Mouse (Mus musculus): ENCODE data around the gene Jdp2. TPM values are rescaled to one million over a fixed set of nuclear protein-coding genes. Genes with fewer than 3 reads are reported as not detected.

Jdp2 gene
- 16.2 and 24.5 TPM in 2 replicates for polyA plus RNA-seq (2012; rRNA removed)

GRCm38 (mm10) chr12:85598611-85599477, at the start of gene Jdp2:
TSS of gene Jdp2 (plus strand) at chr12:85599027.

GRCm38 (mm10) chr12:85686466-85687216, 87.8 kb downstream of the Jdp2 start, which contains the start of gene Batf:
TSS of gene Batf (plus strand) at chr12:85686669.

Other genes with a start within 250 kb of the Jdp2 start
- 297 and 359 TPM in 2 replicates for gene Tmed10, start 224.2 kb upstream of the Jdp2 start, polyA plus RNA-seq (2012; rRNA removed)
- 25.5 and 27.3 TPM in 2 replicates for gene Fos, start 125.1 kb upstream of the Jdp2 start, polyA plus RNA-seq (2012; rRNA removed)
- 3.4 and 4.0 TPM in 2 replicates for gene Batf, start 87.6 kb downstream of the Jdp2 start, polyA plus RNA-seq (2012; rRNA removed)
- 7.9 and 9.6 TPM in 2 replicates for gene Flvcr2, start 147.5 kb downstream of the Jdp2 start, polyA plus RNA-seq (2012; rRNA removed)
- 29.5 and 45.1 TPM in 2 replicates for gene Erg28, start 225.5 kb downstream of the Jdp2 start, polyA plus RNA-seq (2012; rRNA removed)
- 12.5 and 15.9 TPM in 2 replicates for gene Ttll5, start 225.6 kb downstream of the Jdp2 start, polyA plus RNA-seq (2012; rRNA removed)